Mouse (Mus musculus) layer of hippocampus, adult 9-10 months (tissue): ENCODE data around the gene Lurap1.

Experiments used
- DNase-seq: peaks from one replicate; pipeline ENCODE4 v3.0.0; 2022; ENCODE audit warnings: low spot score

Gene Lurap1

DNA sequence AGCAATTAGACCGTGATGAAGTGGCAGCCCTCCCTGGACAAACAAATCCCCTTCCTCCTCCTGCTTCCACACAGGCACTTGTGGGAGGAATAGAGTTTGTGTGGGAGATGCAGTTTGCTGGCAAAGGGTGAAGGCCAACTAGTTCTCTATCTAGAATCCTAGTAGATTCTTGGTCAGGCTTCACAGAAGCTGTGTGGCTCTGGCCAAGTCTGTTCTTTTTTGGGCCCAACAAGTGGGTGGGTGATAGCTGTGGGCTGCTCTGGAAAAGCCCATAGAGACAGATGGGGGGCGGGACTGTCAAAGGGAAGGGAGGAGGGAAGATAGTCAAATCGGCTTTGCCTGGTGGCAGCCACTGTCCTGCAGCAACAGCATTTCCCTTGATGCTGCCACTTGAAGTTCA, 9.6 kb upstream of the Lurap1 start:
- no peak for DNase-seq

DNA sequence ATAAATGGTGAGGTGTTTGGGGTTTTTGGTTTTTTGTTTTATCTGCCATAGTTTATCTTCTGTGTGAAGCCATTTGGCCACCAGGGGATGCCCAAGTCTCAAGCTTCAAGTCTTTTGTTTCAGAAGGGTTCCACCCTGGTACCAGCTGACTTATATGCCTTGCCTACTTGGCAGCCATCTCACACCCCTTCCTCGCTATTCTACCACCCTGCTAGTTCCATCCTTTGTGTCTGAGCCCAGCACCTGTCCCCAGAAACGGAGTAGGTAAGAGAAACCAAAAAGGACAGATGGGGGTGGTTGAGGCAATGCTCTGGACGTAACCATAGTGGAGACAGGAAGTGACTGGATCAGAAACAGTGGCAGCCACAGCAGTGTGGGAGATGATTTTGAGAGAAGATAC, 8.8 kb upstream of the Lurap1 start:
- DNase-seq, result no peak

DNA sequence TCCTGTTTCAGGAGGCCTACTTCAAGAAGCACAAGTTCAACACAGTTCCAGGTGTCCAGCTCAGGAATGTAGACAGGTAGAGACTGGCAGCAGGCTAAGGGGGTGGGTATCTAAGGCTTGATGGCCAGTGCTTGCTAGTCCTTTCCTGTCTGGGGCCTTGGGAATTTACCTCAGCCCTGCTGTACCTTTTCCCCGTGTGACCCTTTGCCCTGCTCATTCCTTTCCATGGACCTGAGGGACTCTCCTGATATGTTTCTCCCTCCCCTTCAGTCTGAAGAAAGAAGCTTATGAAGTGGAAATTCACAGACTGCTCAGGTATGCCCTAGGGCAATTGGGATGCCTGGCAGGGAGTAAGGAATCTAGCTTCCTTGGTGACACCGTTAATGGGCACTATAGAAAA, 6.7 kb upstream of the Lurap1 start:
- no peak for DNase-seq

GRCm38 (mm10) chr4:116152702-116153101, 1.6 kb upstream of the Lurap1 start:
- no peak for DNase-seq

DNA sequence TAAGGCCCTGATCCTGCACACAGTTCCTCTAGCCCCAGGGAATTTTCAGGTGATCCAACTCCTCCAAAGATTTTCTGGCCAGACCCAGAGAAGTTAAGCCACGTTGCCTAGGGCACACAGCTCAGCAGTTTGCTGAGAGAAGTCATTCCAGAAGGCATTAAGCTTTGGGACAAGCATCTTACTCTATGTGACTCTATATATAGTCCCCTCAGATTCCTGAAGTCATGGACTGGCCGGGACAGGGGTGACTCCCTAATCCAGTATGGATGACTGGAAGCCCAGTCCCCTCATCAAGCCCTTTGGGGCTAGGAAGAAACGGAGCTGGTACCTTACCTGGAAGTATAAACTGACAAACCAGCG, 296 bp downstream of the Lurap1 start:
- no peak for DNase-seq

DNA sequence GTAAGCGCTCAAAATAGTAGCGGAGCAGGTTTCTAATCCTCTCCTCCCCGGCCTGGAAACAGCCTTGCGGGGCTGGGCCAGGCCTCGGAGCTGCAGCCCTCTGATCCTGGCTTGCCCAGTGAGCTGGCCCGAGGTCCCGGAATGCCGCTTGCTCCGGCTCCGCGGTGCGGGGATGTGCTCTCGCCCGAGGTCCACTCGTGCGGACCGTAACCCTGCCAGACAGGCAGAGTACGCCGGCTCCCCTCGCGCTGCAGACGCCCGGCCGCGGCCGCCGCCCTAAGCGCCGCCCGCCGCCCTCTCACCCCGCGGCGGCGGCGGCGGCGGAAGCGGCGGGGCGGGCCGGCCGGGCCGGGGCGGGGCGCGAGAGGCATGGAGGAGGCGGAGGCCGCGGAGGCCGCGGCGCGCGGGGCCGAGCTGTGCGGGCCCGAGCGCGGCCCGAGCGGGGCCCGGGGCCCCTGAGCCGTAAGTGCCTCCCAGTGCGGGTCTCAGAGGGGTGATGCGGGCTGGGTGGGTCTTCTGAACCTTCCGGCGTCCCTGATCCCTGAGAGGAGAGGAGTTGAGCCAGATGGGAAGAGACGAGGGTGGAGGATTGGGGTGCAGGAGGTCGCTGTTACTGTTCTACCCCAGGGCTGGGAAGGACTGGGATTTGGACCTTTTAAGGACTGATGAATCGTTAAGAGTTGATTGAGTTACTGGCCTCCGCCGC, 829 bp downstream of the Lurap1 start:
- no peak for DNase-seq

- DNase-seq, result no peak
These were observed 1.4 kb downstream of the Lurap1 start for GRCm38 (mm10) chr4:116149812-116150155.

GRCm38 (mm10) chr4:116143891-116144717, 7.0 kb downstream of the Lurap1 start:
- no peak for DNase-seq

DNA sequence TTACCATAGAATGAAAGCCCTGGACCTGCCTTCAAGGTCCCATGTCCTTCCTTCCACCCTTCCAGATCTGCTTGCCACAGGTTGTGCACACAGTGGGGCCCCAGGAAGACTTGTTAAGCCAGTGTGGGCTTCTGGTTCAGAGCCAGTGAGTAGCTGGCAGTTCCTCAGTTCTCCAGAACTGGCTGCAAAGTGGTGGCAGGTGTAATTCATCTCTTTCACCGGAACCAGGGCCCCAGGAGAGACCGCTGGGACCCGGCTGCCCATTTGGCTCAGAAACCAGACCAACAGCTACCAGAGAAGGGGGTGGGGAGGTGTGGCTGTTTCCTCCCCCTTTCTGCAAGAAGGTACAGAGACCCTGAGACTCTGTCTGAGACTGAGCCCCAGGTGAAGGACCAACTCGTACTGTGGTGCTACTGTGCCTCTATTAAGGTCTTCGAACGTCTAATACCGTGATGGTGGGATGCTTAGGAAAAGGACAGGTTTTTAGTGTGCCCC, 7.8 kb downstream of the Lurap1 start:
- no peak for DNase-seq

DNA sequence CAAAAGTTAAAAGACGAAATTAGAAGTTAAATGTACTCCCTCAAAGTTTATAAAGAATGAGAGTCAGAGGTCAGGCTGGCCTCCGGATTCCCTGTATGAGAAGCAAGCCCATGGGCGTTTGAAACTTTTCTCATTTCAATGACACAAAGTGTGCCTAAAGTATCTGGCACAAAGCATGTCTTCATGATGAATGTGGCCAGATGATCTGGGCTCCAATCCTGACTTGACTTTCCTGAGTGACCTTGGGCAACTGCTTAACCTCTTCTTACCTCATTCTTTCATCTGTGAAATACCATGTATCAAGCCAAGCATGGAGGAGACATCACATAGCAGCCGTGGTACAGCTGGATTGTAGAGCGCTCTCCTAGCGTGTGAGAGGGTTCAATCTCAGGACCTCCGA, 8.9 kb downstream of the Lurap1 start:
- no peak for DNase-seq

GRCm38 (mm10) chr4:116141736-116142135, 9.4 kb downstream of the Lurap1 start:
- DNase-seq, result no peak

DNA sequence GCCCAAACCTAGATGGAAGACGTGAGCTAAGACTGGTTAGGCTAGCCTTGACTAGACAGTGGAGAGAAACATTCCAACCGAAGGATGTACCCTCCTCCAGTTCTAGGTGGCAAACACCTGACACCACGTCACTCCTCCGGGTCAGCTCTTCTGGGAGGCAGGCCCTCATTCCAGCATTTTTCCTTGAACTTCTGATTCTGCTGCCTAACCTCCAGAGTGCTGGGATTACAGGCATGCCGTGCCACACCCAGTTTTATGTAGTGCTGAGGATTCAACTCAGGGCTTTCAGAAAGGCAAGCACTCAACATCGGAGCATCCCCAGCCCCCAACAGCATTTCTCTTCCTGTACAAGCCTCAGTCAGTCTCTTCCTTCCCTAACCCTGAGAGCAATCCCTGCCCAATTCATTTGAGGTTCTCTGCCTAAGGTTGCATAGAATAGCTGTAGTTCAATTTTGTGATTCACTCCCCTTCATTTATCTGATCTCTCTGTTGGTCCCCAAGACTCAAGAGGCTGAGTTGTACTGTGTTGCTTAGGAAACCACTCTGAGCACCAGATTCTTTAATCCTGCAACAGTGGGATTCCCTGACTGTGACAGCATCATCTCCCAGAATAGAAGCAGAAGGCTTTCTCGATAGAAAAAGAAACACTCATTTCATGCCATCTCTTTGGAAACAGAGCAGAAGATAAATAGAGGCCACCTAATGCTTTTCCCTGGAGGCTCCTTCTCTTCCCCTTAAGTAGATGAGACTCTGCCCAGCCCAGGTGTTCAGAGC, 10.2 kb downstream of the Lurap1 start:
- DNase-seq, result no peak

- DNase-seq, result no peak
These were observed 13.6 kb downstream of the Lurap1 start for GRCm38 (mm10) chr4:116137421-116137996.

GRCm38 (mm10) chr4:116134990-116135389, 16.1 kb downstream of the Lurap1 start:
- DNase-seq, result no peak

GRCm38 (mm10) chr4:116133126-116133525, 18.0 kb downstream of the Lurap1 start:
- no peak for DNase-seq

DNA sequence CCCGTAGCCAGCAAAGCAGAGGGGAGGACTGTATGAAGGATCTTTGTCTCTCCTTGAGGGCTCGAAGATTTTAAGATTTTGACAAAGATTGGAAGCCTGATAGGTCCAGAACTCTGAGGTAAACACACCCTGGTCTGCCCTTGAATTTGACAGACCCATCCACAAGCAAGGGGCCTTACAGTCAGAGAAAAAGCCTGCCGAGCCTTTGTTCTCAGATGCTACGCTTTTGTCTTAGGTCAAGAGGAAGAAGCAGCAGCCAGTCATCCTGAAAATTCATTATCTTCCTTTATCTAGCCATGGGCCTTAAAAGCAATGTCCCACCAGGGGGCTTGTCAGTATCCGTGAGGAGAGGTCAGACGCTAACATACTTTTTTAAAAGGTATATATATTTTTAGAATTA, 23.2 kb downstream of the Lurap1 start:
- no peak for DNase-seq

GRCm38 (mm10) chr4:116125803-116126386, 25.2 kb downstream of the Lurap1 start:
- no peak for DNase-seq

DNA sequence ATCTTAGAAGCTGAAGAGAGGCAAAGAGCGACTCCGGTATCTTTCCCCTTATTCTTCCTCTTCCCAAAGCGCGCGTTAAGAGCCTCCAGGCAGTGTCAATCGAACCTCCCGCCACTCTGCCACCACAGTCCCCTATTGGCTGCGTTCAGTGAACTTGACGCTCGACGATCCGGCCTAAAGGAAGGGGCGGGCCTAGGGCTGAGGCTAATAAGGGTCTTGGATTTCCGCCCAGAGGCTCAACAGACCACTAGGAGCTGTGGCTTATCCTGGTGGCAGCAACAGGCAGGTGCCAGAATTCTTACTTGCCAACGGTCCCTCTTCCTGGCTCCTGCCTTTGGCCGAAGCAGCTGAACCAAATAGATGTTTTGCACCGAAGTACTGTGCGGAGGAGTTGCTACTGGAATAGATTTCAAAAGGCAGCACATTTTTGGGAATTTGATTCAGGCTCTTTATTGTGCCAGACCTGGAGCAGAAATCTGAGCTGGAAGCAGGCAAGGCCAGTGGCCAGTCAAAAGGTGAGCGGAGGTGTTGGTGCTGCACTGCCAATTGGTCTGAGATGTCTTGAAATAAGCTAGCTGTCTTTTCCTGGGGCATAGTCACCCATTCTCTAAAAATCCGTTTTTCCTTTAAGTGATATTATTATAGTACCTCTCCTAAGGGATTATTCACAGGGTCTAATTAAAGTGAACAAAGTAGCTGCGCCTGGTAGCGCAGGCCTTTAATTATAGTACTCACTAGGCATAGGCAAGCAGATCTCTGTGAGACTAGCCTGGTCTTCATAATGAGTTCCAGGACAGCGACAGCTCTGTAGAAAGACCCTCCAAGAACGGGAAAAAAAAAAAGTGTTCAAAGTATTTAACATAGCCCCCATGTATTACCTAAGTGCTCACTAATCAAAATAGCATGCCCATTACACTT, 27.3 kb downstream of the Lurap1 start, which contains the start of the genes Rad54l and Pomgnt1:
TSS of gene Rad54l (minus strand) at position 89 of the 918 bp plus-strand sequence.
TSS of gene Pomgnt1 (plus strand) at position 239 of the 918 bp plus-strand sequence.
- no peak for DNase-seq

DNA sequence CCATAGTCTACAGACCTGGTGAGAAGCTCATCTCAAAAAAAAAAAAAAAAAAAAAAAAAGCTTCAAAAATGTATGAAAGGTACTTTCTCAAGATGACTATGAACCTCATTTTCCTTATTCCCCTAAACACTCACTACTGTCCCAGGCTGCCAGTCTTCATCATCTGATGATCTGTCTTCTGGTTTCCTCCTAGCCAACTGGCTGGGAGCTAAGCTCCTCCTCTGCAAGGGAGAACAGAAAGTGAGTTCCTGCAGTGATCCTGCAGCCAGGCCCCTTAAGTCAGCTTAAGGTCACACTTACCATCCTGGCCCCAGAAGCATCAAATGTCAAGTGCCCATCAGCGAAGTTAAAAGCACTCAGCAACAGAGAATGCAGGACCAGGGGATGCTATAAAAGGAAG, 28.4 kb downstream of the Lurap1 start:
- no peak for DNase-seq

DNA sequence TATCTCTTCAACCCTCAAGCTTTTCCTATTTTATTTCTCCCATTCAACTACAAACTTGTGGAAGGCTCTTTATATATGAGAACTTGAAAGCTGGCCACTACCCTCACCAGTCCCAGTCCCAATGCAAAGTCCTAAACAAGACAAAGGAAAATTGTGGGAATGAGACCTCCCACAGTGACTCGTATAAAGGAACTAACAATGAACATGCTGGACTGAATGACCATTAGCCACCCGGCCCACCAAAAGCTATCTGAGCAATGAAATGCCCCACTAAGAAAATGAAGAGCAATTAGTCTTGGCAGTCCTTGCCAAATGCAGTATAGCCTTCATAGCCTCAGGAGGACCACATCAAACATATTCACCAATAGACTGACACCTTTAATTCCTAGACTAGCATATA, 39.7 kb downstream of the Lurap1 start:
- DNase-seq, result no peak

DNA sequence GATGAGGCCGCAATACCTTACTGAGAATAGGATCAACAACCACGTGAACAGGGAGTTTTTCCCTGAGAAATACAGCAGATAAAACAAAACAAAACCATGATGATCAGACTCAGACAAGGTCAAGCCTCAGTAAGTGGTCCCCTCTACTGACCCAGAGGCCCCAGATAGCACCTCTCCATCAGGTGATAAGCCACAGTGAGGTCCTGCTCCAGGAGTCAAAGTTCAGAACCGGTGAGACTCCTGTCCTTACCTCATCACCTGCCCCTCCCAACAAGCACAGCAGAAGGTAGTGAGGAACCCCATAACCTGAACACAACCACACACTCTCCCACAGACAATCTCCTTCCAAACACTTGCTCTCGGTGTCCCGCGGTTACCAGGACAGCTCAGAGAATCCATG, 40.4 kb downstream of the Lurap1 start:
- no peak for DNase-seq
